Mouse (Mus musculus) kidney, postnatal 25 days (tissue): ENCODE measurements around the gene Esrrg.

ENCODE experiments used
- DNase-seq, 2 experiments: peaks; one replicate each; pipeline ENCODE4 v3.0.0; 2021; ENCODE audit warnings: mixed read lengths in 2 of 2

The Esrrg gene

GRCm38 (mm10) chr1:187836876-187837275, 228.3 kb downstream of the Esrrg start:
- DNase-seq = no peak

GRCm38 (mm10) chr1:187841629-187842028, 233.0 kb downstream of the Esrrg start:
- DNase-seq = no peak

- DNase-seq = no peak
Observed at GRCm38 (mm10) chr1:187842702-187843101, 234.1 kb downstream of the Esrrg start.

- DNase-seq = no peak
Observed at GRCm38 (mm10) chr1:187854148-187854547, 245.6 kb downstream of the Esrrg start.

- DNase-seq = no peak
Observed at GRCm38 (mm10) chr1:187862339-187862738, 253.7 kb downstream of the Esrrg start.

- no peak for DNase-seq
Observed at GRCm38 (mm10) chr1:187868427-187868826, 259.8 kb downstream of the Esrrg start.

GRCm38 (mm10) chr1:187872208-187872607, 263.6 kb downstream of the Esrrg start:
- no peak for DNase-seq

GRCm38 (mm10) chr1:187872744-187873143, 264.2 kb downstream of the Esrrg start:
- no peak for DNase-seq

- DNase-seq = no peak
Observed at GRCm38 (mm10) chr1:187873770-187874169, 265.2 kb downstream of the Esrrg start.

GRCm38 (mm10) chr1:187887270-187887669, 278.7 kb downstream of the Esrrg start:
- DNase-seq = no peak

GRCm38 (mm10) chr1:187888142-187888541, 279.6 kb downstream of the Esrrg start:
- no peak for DNase-seq

- DNase-seq = no peak
Observed at GRCm38 (mm10) chr1:187889096-187889495, 280.5 kb downstream of the Esrrg start.

GRCm38 (mm10) chr1:187891262-187891661, 282.7 kb downstream of the Esrrg start:
- no peak for DNase-seq

GRCm38 (mm10) chr1:187895459-187895858, 286.9 kb downstream of the Esrrg start:
- no peak for DNase-seq

- no peak for DNase-seq
Observed at GRCm38 (mm10) chr1:187896291-187896690, 287.7 kb downstream of the Esrrg start.

GRCm38 (mm10) chr1:187896910-187897309, 288.3 kb downstream of the Esrrg start:
- DNase-seq = no peak

GRCm38 (mm10) chr1:187899541-187899940, 290.9 kb downstream of the Esrrg start:
- DNase-seq = no peak

GRCm38 (mm10) chr1:187900756-187901155, 292.2 kb downstream of the Esrrg start:
- no peak for DNase-seq

GRCm38 (mm10) chr1:187902176-187902575, 293.6 kb downstream of the Esrrg start:
- DNase-seq = peak in 1 of 2 experiments; percentile 37

- DNase-seq = no peak
Observed at GRCm38 (mm10) chr1:187904731-187905130, 296.1 kb downstream of the Esrrg start.

- DNase-seq = no peak
Observed at GRCm38 (mm10) chr1:187907407-187907806, 298.8 kb downstream of the Esrrg start.

- no peak for DNase-seq
Observed at GRCm38 (mm10) chr1:187907871-187908270, 299.3 kb downstream of the Esrrg start.

- DNase-seq = peak in 1 of 2 experiments; percentile 36
Observed at GRCm38 (mm10) chr1:187910718-187911117, 302.1 kb downstream of the Esrrg start.

- DNase-seq = no peak
Observed at GRCm38 (mm10) chr1:187911201-187911600, 302.6 kb downstream of the Esrrg start.

- no peak for DNase-seq
Observed at GRCm38 (mm10) chr1:187918303-187918702, 309.7 kb downstream of the Esrrg start.

- DNase-seq = no peak
Observed at GRCm38 (mm10) chr1:187918939-187919338, 310.3 kb downstream of the Esrrg start.
